Mouse (Mus musculus): ENCODE data around the gene Tekt2.
A peak's percentile ranks its signal among the peaks of the same experiment; 100 is the strongest.

Tekt2 gene

DNA sequence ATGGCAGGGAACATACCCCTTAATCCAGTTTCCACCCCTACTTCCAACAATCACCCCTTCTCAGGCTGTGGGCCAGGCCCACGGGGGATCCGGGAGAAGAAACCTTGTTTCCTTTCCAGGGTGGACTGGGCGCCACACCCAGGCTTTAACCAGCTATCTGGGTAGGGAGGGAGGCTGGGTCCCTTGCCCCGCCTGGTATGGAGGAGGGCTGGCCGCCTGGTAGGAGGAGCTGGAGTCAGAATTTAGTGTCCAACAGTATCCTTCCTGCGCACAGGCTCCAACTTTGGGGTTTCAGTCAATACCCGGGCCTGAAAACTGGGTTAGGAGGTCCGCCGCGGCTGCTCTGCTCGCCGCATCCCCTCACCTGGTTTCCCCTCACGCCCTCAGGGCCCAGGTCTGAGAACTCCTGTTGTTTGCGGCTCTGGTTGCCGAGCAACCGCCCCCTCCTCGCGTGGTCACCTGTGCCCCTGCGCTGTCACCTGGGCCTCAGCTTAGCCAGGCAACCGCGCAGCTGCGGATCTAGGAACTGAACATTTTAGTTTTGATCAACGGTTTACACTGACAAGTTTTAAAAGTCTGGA lies at the start of gene Tekt2:
Tekt2 (minus strand) TSS at position 408 of the 581 bp plus-strand sequence.
- DNase-seq (ENCODE audit: low spot score), result no peak

DNA sequence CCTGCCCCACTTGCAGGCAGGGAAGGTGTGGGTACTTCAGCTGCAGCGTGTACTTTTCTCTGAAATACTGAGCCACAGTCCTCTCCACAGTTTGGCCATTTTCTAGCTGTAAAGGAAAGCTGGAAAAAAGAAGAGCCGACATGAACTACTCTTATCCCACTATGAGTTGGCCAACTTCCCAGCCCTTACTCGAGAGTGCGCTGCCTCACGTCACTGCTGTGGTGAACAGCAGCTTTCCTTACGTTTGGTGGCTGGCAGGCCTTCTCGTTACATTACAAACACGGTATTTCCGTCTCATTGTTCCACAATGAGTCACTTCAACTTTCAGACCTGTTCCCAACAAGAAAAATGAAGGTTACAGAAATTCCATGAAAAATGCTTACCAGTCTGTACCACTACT lies 46.0 kb upstream of the Tekt2 start:
- DNase-seq (ENCODE audit: low spot score), result peak; percentile 47

DNA sequence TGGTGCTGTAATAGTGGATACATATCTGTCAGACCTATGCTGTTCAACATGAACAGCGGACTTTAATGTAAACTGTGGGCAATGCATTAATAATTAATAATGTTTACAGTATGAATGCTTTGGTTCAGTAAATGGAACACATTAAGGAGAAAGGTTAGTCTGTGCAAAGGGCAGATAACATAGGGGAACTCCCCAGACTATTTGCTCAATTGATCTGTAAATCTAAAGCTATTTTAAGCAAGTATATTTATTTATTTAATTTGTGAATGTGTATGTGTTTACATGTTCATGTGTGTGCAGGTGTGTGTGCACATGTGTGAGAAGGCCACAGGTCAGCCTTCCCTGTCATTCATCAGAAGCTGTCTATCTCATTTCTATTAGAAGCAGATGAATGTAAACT lies 34.6 kb upstream of the Tekt2 start:
- no peak for DNase-seq (ENCODE audit: low spot score)

DNA sequence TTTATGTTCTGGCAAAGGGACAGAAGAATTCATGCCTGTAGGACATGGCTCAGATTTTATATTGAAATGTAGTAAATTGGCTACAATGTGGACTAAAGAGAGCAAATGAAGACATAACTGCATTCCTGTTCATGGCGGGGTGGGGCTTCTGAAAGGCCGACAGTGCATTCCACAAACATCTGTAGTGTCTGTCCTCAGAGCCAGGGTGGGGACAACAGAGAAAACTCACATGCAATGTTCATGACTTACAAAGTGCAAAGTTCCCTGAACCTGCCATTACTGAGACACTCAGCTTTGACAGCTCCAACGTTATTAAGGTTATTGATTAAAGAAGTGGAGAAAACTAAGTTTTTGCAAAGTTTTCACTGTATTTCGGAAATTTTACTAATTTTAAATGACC lies 18.0 kb upstream of the Tekt2 start:
- DNase-seq (ENCODE audit: low spot score), result no peak

DNA sequence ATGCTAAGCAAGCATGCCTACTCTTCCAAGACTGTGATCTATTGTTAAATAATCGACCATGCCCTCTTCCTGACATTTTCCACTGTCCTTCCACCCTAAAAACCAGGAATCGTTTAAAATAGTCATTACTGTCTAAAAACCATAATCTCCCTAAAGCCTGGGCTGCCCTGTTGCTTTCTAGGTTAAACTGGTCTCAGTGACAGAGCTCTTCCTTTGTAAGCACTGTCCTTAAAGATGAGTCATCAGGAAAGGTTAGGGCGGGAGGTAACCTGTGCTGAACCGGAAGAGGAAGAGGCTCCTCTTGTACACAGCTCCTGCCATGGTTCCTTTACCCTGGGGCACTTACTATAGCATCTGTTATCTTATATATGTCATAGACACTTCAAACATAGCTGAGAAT lies 14.0 kb upstream of the Tekt2 start:
- no peak for DNase-seq (ENCODE audit: low spot score)

DNA sequence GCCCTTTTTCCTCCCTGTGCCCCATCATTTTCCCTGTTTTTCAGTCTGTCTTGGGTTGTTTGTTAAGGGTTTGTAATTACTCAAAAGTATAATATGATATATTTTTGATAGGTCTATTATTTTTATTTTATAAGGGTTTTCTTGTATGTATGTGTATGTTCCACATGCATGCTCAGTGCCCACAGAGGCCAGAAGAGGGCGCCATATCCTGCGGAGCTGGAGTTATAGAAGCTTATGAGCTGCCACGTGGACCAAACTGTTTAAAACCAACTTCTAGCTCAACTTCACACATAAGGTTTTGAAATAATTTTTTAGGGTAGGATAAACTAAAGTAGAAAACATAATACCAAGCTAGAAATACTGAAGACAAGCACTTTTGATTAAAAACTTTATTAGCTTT lies 6.9 kb upstream of the Tekt2 start:
- DNase-seq (ENCODE audit: low spot score), result peak; percentile 21

DNA sequence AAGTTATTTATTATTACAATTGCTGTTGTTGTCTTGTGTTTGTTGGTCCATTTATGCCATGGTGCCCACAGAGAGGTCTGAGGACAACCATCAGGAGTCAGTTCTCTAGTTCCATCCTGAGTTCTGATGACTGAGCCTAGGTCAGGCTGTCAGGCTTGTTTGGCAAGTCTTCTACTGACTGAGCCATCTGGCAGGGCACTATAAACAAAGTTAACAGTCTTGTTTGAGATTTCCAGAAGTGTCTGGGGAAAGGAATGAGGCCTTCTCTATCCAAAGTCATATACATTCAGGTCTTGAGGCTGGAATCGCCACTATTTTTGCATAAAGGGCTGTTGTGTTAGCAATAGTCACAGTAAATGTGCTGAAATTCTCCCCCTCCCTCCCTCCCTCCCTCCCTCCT lies 6.3 kb upstream of the Tekt2 start:
- peak; percentile 30 for DNase-seq (ENCODE audit: low spot score)

DNA sequence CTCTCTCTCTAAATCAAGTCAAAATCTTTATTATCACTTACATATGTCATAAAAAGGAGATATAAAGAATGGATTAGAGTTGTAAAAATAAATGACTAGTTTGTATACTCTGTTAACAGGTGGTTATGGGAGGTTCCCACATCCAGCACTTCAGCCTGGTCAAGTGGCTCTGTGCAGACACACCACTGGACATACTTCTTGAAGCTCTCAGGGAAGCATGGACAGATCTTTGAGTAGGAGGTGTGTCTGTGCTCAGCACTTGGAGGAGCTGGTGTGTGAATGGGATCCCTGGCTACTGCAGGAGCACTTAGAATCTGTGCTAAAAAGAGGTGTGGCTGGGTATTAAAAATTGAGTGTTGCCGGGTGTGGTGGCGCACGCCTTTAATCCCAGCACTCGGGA lies 4.8 kb upstream of the Tekt2 start:
- DNase-seq (ENCODE audit: low spot score), result no peak

DNA sequence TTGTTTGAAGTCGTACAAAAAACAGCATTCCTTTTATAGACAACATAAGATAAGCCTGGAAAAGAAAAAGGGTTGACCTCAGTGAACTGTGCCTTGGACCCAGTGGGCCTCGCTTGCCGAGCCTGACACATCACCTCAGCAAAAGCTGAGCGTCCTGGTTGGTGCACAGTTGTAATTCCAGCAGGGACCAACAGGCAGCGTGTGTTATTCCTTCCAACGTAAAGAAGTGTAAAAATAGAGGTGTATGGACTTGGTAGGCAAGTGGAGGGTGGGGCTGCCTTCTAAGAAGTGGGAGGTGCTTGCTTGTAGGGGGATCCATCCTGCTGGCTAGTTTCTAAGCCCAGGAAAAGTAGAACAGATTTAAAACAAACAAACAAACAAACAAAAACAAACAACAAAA lies 548 bp upstream of the Tekt2 start:
- no peak for DNase-seq (ENCODE audit: low spot score)

DNA sequence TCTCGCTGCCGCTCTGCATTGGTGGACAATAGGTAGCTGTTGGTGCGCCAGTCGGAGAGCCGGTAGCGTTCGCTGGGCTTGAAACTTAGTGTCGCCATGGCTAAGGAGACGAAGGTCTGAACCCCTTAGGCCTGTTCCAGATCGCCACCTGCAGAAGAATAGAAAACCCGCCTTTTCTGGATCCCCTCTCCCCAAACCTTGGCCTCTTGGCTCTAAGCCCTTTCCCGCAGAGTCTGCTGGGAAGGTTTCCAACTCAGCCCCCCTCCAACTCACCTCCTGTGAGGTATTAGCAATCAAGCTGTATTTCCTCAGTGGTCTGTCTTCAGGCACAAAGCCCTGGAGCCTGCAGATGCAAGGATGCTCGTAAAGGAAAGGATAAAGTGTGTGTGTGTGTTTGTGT lies 627 bp downstream of the Tekt2 start:
- DNase-seq (ENCODE audit: low spot score), result no peak

DNA sequence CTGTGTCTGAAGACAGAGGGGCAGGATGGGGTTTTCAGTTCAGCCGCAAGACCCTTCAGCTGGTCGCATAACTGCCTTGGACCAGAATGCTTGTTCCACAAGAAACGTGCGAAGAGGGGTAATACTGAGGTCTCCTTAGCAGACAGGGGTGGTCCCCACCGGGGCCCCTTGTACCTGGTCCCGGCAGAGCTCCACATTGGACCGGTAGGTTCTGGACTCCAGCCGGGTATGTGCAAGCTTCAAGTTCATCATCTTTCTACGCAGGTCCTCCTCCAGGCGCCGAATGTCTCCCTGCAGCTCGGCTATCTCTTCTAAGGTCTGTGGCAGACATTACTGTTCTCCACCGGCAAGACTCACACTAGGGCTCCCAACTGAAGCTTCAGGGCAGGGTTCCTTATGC lies 2.8 kb downstream of the Tekt2 start:
- DNase-seq (ENCODE audit: low spot score), result no peak

DNA sequence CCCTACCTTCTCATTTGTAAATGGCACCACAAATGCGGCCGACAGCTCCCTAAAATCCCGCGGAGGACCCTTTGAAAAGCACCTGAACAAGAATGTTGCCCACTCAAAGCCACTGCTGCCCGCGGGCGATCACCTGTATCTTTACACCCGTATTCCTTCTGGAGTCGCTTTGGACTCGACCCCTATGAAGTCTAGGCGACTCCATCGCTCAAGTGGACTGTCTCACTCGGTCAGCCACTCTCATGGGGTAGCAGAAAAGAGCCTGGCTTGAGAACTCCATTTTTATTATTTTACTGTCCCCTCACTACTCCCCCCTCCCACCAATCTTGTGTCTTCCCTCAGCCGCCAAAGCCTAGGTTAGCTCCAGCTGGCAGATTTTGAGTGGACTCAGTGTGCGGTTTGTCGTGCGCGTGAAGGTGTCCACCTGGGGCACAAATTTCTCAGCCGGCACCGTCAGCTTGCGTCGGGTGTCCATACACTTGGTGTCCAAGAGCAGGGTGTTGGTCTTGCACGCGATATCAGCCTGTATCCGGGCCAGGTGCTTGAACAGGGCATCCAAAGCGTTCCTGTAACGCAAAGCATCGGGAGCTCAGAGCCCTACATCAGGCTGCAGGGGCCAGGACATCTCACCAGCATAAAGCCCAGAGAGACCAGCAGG lies 3.5 kb downstream of the Tekt2 start:
- DNase-seq (ENCODE audit: low spot score), result no peak

DNA sequence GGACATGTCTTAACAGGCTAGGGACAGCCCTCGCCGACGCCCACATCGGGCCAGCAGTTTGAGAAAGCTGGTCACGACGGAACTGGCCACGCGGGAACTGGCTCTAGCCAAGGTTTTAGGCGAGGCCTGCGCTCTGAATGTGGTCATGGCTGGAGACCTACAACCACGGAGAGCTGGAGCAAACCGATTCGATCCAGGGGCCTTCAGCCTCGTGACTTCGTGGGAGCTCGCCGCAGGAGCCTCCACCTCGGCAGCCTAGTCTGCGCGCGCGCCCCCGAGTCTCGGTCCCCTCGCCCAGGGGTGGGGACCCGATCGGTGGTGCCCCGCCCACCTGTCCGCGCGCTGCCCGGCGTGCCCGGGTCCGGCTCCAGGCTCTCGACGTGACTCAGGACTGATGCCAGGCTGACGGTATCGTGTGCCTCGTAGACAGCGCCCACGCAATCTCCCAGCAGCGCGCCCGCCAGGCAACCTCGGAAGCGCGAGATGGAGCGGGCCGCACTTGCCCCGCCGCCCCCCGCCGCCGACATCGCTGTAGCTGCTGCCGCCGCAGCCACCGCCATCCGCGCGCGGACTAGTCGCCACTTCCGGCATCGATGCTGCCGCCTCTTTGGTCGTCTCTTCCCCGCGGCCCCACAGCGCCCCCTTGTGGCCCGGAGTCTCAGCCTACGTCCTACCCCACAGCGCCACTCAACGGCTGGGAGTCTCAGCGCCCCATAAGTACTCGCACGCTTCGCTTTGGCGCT lies 4.2 kb downstream of the Tekt2 start, which contains the start of gene Adprhl2:
Adprhl2 (minus strand) TSS at position 593 of the 743 bp plus-strand sequence.
- DNase-seq (ENCODE audit: low spot score), result peak; percentile 95

DNA sequence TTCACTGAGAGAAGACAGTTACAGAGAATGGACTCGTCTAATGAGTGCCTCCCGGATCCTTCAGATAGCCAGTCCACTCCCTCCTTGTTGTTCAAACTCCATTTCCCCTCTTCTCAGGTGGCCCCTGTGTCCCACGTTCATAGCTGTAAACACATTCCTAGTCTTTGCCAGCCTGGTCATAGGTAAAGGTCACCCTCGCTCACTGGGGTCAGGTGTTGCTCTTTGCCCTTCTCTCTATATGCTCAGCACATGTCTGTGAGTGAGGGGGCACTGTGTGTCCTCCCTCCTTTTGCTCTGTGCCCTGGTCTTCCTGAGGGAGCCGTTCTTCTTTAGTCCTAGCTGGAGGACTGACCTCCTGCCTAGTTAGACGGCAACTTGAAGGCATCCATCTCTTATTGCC lies 5.7 kb downstream of the Tekt2 start:
- no peak for DNase-seq (ENCODE audit: low spot score)

DNA sequence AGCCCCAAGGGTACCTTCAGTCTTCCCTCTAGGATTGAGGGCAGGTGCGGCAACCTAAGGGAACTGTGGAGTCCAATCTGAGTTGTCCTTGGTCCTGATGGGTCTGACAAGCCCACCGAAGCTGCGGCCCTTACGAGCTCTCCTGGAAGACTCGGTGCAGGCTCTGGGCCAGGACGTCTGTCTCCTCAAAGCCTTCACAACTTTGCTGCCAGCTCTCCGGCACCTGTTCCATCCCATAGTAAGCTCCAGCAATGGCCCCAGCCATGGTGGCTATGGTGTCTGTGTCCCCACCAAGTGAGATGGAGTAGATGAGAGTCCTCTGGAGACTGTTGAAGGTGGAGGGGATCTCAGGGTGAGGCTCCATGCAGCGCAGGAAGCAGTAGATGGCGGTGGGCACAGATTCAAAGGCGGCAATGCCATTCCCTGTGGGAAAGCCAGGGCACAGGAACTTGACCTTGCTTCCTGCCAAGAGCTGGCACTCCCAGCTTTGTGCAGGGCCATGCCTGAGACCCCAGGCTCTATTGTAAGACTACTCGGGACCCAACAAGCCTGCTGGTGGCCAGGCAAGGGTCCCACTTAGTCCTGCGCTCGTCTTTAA lies 8.9 kb downstream of the Tekt2 start:
- DNase-seq (ENCODE audit: low spot score), result no peak

DNA sequence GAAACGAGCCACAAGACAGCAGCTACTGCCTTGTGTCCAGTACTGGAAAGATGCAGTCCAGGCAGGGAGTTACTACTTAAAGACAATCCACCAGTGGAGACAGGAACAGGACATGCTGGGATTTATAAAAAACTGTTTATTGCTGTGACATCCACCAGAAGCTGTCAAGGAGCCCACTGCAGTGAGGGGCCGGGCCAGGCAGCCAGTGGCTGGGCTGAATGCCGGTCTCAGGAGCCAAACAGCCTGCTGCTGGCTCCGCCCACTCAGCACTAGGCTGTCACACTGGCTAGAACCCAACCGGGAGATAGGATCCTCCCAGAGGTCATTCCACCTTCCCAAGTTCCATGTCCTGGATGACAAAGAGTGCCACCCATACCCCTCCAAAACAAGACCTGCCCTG lies 9.6 kb downstream of the Tekt2 start:
- DNase-seq (ENCODE audit: low spot score), result peak; percentile 57

DNA sequence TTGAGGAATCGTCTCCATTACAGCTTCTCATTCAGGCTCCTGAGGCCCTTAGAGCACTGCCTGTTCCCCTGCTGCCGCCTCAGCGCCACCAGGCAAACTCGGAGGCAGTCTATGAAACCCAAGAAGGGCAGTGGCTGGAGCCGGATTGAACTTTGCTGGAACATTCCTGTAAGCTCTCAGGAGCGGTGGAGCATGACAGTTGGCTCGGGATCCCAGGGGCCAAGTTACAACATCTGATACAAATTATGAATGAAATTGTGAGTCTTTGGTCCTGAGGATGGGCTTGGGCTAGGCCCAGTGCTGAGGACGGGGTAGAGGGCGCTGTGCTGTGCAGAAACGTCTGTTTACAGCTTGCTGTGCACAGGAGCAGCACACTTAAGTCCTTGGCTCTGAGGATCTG lies 11.1 kb downstream of the Tekt2 start:
- DNase-seq (ENCODE audit: low spot score), result peak; percentile 35

DNA sequence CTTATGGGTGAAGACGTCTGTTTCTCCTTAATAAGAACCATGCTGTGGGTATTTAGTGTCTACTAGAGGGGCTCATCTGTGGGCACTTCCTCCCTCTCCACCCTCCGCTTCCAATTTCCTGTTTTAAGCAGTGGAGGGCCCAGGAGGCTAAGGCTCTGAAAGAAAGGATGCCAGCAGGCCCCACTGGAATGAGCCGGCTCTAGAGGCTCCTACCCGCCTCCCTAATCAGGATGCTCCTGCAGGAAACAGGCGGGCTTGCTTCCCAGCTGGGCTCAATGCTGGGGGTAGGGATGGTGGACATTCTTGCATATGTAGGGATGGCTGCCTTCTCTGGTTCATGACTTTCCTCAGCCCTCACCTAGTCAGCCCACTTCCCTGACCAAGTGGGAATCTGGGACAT lies 12.3 kb downstream of the Tekt2 start:
- DNase-seq (ENCODE audit: low spot score), result no peak

DNA sequence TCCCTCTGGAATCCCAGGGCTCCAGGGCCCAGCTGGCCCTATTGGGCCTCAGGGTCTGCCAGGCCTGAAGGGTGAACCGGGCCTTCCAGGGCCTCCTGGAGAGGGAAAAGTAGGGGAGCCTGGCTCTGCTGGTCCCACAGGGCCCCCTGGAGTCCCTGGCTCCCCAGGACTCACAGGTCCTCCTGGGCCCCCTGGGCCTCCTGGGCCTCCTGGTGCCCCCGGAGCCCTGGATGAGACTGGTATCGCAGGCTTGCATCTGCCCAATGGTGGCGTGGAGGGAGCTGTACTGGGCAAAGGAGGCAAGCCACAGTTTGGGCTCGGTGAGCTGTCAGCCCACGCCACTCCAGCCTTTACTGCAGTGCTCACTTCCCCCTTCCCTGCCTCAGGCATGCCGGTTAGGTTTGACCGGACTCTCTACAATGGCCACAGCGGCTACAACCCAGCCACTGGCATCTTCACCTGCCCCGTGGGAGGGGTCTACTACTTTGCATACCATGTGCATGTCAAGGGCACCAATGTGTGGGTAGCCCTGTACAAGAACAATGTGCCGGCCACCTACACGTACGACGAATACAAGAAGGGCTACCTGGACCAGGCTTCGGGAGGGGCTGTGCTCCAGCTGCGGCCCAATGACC lies 13.8 kb downstream of the Tekt2 start:
- DNase-seq (ENCODE audit: low spot score), result no peak

DNA sequence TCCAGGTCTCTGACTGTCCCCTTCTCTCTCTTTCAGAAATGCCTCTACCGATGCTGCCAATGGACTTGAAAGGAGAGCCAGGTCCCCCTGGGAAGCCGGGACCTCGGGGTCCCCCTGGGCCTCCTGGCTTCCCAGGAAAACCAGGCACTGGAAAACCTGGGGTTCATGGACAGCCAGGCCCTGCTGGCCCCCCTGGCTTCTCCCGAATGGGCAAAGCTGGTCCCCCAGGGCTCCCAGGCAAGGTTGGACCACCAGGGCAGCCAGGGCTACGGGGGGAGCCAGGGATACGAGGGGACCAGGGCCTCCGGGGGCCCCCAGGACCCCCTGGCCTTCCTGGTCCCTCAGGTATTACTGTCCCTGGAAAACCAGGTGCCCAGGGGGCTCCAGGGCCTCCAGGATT lies 15.1 kb downstream of the Tekt2 start:
- DNase-seq (ENCODE audit: low spot score), result no peak

DNA sequence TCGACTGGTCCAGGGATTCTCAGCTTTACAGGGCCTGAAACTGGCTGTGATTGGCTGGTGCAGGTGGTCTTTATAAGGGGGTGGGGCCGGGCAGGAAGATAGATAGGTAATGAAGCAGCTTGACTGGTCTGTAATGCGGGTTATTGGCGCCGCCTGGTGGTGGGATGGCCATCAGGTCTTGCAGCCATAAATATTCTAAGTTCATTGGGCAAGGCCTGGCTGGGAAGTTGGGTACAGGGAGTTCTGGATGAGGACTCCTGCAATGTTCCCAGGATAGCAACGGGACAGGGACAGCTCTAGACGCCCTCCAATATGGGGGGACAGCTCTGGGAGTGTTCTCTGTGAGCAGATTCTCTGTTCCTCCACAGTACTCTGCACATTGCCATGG lies 15.6 kb downstream of the Tekt2 start:
- DNase-seq (ENCODE audit: low spot score), result peak; percentile 87

DNA sequence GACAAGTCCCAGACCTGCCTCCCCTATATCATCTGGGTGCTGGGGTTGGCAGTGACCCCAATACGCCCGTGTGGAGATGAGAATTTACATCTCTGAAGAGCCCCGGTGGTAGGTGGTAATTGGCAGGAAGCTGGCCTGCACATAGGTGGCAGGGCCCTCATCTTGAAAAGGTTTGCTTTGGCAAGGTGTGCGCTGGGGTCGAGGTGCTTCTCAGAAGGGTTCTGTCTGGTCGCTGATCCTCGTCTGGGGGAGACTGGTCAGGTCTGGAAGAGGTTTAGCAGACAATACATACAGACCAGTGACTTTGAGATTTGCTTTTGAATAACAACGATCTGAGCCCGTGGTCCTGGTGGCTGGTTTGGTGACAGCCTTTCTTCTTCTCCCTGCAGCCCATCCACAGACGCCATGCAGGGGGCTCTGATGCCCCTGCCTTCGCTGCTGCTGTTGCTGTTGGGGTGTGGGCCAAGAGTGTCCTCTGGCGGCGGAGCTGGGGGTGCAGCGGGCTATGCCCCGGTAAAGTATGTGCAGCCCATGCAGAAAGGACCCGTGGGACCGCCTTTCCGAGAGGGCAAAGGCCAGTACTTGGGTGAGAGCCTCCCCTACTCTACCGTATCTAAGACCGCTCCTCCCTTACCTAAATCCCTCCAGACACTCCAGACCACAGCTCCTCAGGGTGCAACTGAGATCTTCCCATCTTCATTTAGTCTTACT lies 16.1 kb downstream of the Tekt2 start:
- no peak for DNase-seq (ENCODE audit: low spot score)
